Mouse (Mus musculus): ENCODE results near the gene Arhgef17.

DNA sequence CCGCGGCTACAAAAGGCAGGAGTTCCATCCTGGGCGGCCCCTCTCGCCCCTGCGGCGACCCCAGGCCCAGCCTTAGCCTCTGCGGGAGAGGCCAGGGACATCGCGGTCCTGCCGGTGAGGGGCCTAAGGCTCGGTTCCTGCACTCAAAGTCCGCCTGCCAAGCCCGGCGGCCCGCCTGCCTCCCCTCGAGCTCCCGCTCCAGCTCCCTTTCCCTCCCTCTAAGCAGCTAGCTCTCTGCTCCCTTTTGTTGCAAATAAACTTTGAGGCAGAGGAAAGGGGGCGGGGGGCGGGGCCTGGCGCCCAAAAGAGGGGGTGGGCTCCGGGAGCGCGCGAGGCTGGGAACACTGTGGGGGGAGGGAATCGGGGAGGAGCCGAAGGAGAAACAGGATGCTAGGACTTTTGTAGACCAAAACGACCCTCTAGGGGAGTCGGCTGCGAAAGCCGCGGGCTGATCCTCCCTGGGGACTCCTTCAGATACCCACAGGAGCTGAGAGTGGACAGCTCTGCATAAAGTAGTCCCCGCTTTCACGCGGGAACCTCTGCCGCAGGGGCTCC, at the start of gene Arhgef17:
- TF ChIP-seq CTCF (IDR thresholded peaks at IDR 0.05; ENCODE audit: low read depth) (no peak), EP300 (optimal IDR thresholded peaks at IDR 0.05) (no peak)
